Mouse (Mus musculus) embryonic fibroblast, embryonic 13.5 days (primary cell): Measurements from ENCODE around the gene Sec24b.

Experiments
- CTCF ChIP-seq: IDR thresholded peaks from 2 replicates; pipeline ENCODE4 v1.5.1; 2011; ENCODE audit warnings: mild to moderate bottlenecking, control low read depth, low read length, moderate library complexity, borderline replicate concordance; ENCODE audit not compliant: insufficient read depth
- POLR2A ChIP-seq: IDR thresholded peaks from 2 replicates; pipeline ENCODE4 v1.6.1; 2011; ENCODE audit warnings: low read depth, mild to moderate bottlenecking, control low read depth, low read length, moderate library complexity

GRCm38 (mm10) chr3:130011236-130011635 is 50.1 kb downstream of the Sec24b start:
- TF ChIP-seq CTCF (no peak), POLR2A (no peak)
